Mouse (Mus musculus): ENCODE results near the gene Haus7.

DNA sequence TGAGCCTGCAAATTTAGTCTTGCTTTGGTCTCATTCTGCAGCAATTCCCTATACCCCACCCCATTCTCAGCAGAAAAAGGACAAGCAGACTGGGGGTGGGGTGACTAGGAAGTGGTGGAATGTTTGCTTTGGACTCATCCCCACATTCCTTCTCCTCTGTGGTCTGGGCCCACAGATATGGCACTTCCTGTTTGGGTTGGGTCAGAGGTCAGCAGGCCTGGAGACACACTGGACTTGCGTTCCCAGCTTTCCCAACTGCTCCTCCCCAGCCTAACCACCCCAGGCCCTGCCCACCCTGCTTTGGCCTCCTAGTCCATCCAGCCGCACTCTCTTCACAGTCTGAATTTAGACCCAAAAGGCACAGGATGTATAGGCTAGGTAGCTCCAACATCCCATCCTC lies 17.8 kb upstream of the Haus7 start:
- TF ChIP-seq CTCF (IDR thresholded peaks at IDR 0.05; ENCODE audit: extremely low read depth, insufficient read depth, insufficient read length, insufficient replicate concordance) (no peak), POLR2A (IDR thresholded peaks at IDR 0.05; ENCODE audit: low read depth, low read length) (no peak)
